Mouse (Mus musculus): ENCODE data around the gene Vwa8.

DNA sequence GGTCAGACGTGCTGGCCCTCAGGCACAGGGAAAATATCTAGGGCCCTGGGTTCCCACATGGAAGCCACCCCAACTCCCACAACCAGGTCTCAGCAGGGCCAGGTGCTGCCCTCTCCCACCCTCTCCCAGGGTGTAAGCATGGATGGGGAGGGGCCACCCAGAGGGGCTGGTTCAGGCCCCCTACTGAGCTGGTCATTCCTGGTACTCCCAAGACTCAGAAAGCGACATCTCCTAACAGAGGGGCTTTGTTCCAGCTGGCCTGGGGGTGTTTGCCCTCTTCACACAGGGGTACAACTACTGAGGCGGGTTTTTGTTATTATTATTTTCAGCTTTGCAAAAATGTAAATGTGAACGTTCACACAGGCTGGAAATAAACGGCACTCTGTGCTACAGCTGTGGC, 386.3 kb downstream of the Vwa8 start:
- TF ChIP-seq CTCF (conservative IDR thresholded peaks at IDR 0.05; ENCODE audit: low read length) (no peak), NANOG (IDR thresholded peaks at IDR 0.05; ENCODE audit: borderline replicate concordance, low read length) (no peak)
